Mouse (Mus musculus) cerebellum, adult (tissue): ENCODE results near the gene Zfp605.
A peak's percentile ranks its signal among the peaks of the same experiment; 100 is the strongest.
"Not testable (repeated sequence)": the region's sequence is repeated elsewhere in the genome, so short reads cannot be mapped to it uniquely, and the experiment has no call there.

ENCODE experiments used
- ATAC-seq: cut with Nextera tagmentation; 2 replicates; pipeline ENCODE4 v1.9.2; 2017; ENCODE audit warnings: mild to moderate bottlenecking, moderate library complexity, mixed read lengths; ENCODE audit not compliant: insufficient number of reproducible peaks, low FRiP score, low TSS enrichment

Gene Zfp605

DNA sequence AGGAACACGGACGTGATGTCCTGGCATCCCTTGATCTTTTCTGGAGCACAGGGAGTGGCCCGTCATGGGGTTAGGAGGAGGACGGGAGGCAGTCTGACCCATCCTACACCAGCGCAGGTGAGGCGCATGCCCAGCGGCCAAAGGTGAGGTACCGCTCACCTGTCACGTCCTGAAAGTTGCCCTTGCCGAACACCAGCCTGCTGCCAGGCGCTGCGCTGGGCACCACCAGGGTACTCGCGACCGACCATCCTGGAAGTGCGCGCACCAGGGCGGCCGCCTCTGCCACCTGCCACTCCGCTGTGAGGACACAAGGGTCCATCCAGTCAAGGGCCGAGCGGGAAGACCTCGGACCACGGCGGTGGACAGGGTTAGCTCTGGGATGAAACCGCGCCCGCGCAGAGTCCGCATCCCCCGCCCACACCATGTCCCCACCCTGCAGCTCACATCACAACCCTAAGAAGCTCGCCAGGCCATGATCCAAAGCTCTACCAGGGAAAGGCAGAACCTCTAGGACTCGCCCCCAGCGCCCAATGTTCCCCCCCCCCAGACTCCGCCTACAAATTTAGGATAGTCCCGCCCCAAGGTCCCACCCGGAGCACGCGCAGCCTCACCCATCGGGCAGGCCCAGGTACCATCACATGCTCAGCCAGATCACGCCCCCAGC, 2.9 kb upstream of the Zfp605 start:
- ATAC-seq, result peak; percentile 7; the same call in 1 of the 2 replicates

DNA sequence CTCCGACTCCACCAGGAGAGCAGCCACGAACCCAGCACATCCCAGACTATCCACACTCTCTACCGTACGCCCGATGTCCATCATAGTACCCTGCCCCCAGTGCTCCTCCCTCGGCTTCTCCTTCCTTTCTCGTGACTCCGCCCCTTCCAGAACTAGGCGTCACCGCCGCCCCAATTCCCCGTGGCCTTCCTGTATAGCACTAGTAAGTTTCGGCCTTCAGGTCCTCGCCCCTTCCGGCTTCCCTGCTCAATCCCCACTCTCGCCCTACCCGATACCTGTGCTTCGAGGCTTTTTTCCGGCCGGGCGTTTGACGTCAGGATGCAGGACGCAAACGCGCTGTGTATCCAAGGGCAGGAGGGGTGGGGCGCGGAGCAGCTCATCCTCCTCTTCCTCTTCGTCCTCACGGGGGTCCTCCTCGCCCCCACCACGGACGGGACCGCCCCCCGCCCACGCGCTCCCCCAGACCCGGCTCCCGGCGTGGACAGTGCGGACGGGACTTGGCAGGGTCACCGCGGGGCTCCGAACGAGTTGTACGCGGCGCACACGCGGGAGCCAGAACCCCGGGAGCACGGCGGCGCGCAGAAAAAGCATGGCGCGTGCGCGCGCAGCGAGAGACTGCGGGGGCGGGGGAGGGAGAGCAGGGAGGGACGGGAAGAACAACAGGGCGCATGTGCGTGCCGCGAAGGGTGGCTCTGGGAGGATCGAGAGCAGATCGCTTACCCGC, 2.1 kb upstream of the Zfp605 start, which contains the start of gene Gtpbp6:
TSS of gene Gtpbp6 (minus strand) at position 617 of the 724 bp plus-strand sequence.
- peak; percentile 69 for ATAC-seq

DNA sequence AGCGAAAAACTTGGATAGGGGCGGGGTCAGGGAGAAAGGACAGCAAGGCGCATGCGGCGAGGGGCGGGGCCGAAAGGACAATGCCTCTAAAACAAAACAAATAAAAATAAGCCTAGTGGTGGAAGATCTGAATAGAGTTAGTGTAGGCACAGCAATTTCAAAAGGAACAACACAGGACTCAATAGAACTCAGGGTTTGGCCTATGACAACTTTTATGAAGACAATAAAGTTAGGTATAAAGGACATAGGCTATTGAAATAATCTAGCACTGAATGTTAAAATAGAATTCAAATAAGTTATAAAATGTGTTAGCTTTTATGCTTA, 1.6 kb upstream of the Zfp605 start:
- ATAC-seq, result no peak

DNA sequence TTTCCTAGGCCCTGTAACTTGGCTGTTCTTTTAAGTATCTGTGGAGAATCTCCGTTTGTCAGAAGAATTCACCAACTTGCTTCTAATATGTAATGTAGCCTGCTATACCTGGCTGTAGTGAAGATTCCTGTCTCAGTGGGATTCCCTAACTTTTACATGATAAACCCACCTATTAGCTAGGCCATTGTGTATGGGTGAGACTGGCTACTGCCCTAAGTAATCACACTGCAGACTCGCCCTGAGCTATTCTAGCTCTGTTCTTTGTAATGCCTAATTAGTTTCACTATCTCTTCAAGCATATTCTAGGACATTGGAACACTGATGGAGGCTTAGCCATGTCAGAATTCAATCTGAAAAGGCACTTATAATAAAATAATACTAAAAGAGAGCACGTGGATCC, 12.5 kb downstream of the Zfp605 start:
- ATAC-seq, result not testable (repeated sequence)

DNA sequence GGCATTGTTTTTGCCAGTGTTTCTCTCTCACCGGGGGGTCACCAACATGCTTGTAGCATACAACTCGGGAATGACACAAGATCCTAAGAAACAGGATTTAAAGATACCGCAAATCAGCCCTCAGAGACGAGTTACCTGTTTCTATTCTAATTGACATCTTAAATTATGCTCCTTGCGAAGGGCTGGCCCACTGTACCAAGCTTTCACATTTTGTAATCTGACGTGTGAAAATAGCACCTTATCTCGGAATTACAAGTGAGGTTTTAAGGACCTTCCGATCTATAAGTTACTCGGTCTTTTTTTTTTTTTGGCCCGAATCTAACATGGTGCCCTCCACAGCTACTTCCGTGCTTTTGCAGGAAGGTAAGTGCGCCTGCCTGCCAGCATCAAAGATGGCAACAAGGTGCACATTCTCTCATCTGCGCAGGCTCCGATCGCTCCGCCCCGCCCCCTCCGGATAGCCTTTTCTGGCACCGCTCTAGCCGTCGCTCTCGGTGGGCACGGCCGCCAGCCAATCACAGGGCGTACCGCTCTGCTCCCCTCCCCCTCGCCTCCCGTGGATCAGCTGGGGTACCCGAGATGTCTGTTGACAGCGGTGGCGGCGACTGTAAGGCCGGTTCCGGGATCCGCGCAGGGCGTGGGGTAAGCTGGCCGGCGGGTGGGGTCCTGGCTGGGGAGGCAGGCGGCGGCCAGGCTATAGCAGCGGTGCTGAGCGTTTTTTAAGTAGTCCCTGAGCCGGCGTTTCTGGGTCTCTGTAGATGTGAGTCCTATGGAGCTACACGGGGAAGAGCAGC, 25.6 kb downstream of the Zfp605 start, which contains the start of gene Chfr:
TSS of gene Chfr (plus strand) at position 550 of the 794 bp plus-strand sequence.
- peak; percentile 96 for ATAC-seq

DNA sequence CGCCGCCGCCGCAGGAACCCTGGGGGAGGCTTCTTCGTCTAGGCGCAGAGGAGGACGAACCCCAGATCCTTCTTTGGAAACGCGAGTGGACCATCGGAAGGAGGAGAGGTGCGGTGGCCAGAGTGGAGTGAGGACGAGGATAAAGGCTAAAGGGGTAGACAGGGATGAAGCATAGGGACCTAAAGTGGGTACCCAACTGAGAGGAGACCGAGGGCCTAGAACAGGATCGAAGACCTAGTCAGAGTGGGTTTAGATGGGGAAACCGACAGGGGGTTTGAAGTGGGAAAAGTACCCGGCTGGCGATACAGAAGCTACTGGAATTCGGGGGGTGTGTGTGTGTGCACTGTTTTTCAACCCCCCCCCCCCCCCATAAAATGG, 26.2 kb downstream of the Zfp605 start:
- ATAC-seq, result 0 out of 2 replicates have a peak, but pooled peaks have one; percentile 2

DNA sequence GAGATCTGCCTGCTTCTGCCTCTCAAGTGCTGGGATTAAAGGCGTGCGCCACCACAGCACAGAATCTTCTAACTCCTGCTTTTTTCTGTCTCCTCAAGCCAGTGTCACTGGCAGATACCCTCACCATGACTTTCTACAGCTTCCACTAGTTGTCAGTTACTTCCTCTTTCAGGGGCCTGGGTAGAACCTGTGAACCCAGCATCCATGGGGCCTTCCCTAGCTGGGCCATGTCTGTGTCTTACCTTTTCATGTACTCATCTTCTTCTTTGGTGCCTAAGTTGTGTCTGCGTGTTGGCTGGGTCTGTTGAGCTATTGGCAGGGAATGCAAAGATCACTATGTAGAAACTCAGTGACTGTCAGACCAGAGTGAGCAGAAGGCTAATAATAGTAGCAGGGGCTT, 27.9 kb downstream of the Zfp605 start:
- no peak for ATAC-seq

DNA sequence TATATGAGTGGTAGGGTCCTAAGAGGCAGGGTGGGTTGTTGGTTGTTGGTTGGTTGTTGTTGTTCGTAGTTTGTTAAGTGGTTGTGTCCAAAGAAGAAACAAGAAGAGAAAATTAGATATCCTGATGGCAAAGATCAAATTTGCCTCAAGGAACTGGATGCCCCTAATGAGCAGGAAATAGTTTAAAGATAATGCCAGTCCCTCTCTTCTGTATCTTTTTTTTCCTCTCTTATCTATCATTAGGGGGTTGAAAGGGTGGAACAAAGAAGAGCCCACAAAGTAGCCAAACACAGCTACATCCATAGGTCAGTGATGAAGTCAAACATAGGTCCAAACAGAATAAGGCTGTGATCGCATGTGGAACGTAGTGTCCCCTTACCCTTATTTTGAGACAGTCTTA, 29.4 kb downstream of the Zfp605 start:
- no peak for ATAC-seq

DNA sequence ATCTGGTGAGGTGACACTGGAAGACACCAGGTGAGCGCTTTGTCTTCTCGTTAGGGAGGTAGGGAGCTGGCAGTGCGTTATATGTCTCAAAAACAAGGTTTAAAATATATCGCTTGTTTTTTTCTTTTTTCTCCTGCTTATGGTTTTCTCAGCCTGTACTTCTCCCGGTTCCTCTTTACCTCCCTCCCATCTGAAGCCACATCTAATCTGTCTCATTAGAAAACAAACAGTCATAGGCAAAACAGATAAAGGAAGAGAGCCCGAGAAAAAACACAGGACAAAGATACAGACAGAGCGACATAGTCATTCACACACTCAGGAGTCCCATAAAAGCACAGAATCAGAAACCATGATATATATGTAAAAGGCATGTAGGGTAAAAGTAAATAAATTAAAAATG, 30.5 kb downstream of the Zfp605 start:
- no peak for ATAC-seq

DNA sequence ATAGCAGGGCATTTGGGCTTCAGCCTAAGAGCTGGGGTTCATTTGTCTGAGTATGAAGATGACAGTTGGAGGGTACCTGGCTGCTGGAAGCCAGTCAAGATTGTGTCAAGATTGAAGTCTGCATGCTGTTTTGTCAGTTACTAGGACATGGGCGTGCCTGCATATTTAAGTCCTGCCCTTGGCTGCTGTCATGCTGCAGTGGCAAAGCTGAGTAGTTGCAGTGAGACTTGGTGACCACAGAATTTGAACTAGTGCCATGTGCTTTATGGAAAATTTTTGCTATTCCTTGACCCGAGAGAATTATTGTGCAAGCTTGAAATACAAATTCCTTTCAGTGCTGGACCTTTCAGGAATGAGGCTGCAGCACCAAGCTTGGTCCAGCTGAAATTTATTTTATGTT, 32.4 kb downstream of the Zfp605 start:
- ATAC-seq, result no peak

DNA sequence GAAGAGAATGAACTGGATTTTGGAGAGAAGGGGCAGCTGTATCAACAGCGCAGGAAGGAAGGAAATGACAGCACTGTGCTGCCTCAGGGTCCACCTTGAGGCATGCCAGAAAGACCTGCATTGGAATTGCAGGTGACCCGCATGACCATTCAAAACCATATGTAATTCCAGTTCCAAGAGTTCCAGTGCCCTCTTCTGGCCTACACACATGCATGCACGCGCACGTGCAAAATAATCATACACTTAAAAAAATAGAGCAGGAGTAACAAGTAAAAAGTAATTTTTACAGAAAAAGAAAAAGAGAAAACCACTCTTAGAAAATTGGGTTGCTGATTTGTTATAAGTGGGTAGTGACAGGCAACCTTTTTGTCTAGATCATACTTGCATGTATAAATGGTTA, 33.1 kb downstream of the Zfp605 start:
- no peak for ATAC-seq

DNA sequence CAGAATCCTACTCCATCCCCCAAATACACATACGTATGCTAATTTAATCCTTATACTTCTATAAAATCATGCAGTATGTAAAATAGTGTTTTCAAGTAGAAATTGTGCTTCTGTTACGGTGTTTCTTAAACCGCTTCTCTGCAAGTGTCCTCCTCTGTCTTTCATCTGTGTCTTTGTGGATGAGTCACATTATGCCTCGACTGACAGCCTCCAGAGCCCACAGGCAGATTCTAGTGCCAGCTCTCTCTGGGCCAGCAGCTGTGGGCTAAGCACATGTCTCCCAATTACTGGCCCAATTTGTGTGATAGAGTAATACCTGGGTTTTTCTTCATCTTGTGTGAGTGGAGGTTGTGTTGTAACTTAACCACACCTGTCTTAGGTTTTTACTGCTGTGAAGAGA, 59.5 kb downstream of the Zfp605 start:
- ATAC-seq, result no peak

DNA sequence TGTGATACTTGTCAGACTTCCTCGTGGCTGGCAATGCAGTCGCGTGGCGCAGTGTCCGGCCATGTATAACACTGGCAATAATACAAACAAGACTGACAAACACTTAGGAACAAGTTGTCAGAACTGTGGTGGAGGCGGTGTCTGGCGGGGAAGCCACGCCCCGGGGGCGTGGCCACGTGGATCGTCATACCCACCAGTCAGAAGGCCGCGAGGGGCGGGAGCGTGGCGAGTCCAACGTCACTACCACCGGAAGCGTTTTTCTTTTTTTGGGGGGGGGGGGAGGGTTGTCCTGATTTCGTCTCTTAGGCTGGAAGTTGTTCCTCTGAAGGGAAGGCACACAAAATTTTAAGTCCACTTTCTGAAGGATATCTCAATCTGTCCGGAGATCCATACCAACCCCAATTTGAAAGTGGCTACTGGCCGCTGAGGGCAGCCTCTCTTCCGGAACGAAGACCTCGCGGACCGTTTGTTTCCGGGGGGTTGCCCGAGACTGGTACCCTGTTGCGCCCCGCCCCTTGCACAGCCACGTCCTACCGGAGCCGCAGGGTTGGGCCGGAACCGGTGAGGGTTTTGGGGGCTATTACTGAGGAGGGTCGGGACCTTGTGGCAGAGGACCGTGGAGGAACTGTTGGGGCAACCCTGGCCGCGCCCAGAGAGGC, 66.6 kb downstream of the Zfp605 start, which contains the start of gene Golga3:
TSS of gene Golga3 (plus strand) at position 340 of the 659 bp plus-strand sequence.
- peak; percentile 92 for ATAC-seq

DNA sequence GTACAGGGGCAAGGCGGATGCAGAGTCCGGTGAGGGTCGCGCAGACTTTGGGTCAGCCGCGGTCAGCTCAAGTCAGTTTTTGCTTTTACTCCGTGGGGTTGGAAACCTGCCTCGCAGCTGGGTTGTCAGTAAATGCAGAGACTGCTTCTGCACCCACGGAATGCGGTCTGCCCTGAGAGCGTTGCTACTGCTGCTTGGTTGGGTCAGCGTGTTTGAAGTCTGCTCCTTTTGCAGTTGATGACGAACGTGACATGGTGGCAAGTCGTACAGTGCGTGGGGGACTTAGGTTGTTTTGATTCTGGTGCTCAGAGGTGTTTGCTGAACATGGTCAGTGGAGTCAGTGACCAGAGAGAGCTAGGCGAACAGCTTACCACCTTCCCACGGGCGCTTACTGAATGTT, 67.1 kb downstream of the Zfp605 start:
- peak; percentile 22; the same call in 1 of the 2 replicates for ATAC-seq

DNA sequence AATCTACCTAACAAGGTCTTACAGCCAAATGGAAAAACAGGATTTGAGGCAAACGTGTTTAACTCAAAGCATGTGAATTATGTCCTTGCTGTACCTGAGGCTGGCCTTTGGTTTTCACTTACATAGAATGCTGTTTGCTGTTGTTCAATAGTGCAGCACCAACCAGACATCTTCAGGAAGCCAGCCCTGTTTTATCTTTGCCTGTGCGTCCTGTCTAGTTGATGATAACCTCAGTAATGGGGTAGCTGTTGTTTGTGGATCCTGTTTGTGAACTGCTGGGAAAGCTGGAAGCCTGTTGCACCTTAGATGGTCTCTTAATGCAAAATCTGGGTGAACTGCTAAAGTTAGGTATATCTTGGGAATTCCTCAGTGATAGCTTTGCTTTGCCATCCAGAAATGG, 68.7 kb downstream of the Zfp605 start:
- ATAC-seq, result no peak
